Mouse (Mus musculus) midbrain, embryonic 14.5 days (tissue): ENCODE measurements around the gene Zbtb38. TPM values are rescaled to one million over a fixed set of nuclear protein-coding genes. Genes with fewer than 3 reads are reported as not detected.

Source experiments
- ATAC-seq: fragments of 200-750 bp; cut with Nextera tagmentation; 2 replicates; pipeline ENCODE4 v1.8.0; 2017; ENCODE audit warnings: moderate number of reproducible peaks, moderate library complexity; ENCODE audit not compliant: low FRiP score, low TSS enrichment
- DNase-seq: peaks from one replicate; pipeline ENCODE4 v3.0.0-alpha.2; 2015
- H3K27ac ChIP-seq: fragments of 300-500 bp; sonication (generic); replicated peaks from 2 replicates; pipeline ENCODE4 v1.5.1; 2014; ENCODE audit warnings: mild to moderate bottlenecking, low read depth, low read length, moderate library complexity
- H3K27me3 ChIP-seq: fragments of 300-500 bp; sonication (generic); 2 replicates; pipeline ENCODE4 v1.6.1; 2014; ENCODE audit warnings: low read length, control low read depth, mixed read lengths; ENCODE audit not compliant: control insufficient read depth, insufficient read depth
- H3K36me3 ChIP-seq: fragments of 300-500 bp; sonication (generic); 2 replicates; pipeline ENCODE4 v1.6.1; 2014; ENCODE audit warnings: low read length, control low read depth; ENCODE audit not compliant: control insufficient read depth, insufficient read depth
- H3K4me1 ChIP-seq: fragments of 300-500 bp; sonication (generic); 2 replicates; pipeline ENCODE4 v1.6.1; 2014; ENCODE audit warnings: mild to moderate bottlenecking, antibody characterized with exemption, low read length, control low read depth; ENCODE audit not compliant: control insufficient read depth, insufficient read depth
- H3K4me2 ChIP-seq: fragments of 300-500 bp; sonication (generic); 2 replicates; pipeline ENCODE4 v1.6.1; 2014; ENCODE audit warnings: mild to moderate bottlenecking, low read length, moderate library complexity
- H3K4me3 ChIP-seq: fragments of 300-500 bp; sonication (generic); replicated peaks from 2 replicates; pipeline ENCODE4 v1.5.1; 2014; ENCODE audit warnings: low read depth, low read length
- H3K9ac ChIP-seq: fragments of 300-500 bp; sonication (generic); replicated peaks from 2 replicates; pipeline ENCODE4 v1.6.1; 2014; ENCODE audit warnings: mild to moderate bottlenecking, low read length, moderate library complexity
- H3K9me3 ChIP-seq: fragments of 300-500 bp; sonication (generic); 2 replicates; pipeline ENCODE4 v1.6.1; 2016; ENCODE audit warnings: low read length, control low read depth, mixed read lengths; ENCODE audit not compliant: control insufficient read depth
- WGBS: fragments of 180-500 bp; shearing (Covaris S2); extraction: QIAGEN DNeasy Blood & Tissue Kit; methylation state at CpG from one replicate; pipeline ENCODE4 v1.1.7; 2014; 5-methylcytosine and 5-hydroxymethylcytosine counted together
- polyA plus RNA-seq: library from polyadenylated mRNA; unstranded; fragments of >200 nt; fragmentation: Nextera tagmentation; extraction: Ambion mirVana; gene quantifications from 2 replicates; pipeline ENCODE4 v1.2.1, GENCODE M21; 2014

The Zbtb38 gene
- polyA plus RNA-seq, 1 experiment from 2014 or later: 55.1 TPM

- Histone ChIP-seq H3K4me1 (no peaks in the 10 kb centered on the region), H3K9me3 (no peaks in the 10 kb centered on the region), H3K4me2 (no peak overlapping the region), H3K27ac (no peak overlapping the region), H3K27me3 (no peaks in the 10 kb centered on the region), H3K4me3 (no peak overlapping the region), H3K36me3 (no peaks in the 10 kb centered on the region), H3K9ac (no peak overlapping the region)
- DNase-seq (no peak), ATAC-seq (no peak)
- WGBS: 87% methylated on average over 8 of the region's 8 CpGs
Observed at GRCm38 (mm10) chr9:96675763-96676640, 76.6 kb downstream of the Zbtb38 start.

- H3K4me3 ChIP-seq: no peak overlapping the region
- WGBS: 37% methylated on average over 5 of the region's 5 CpGs
Observed at GRCm38 (mm10) chr9:96675071-96675762, 77.4 kb downstream of the Zbtb38 start.

GRCm38 (mm10) chr9:96674301-96674700 lies 78.3 kb downstream of the Zbtb38 start:
- H3K4me1 ChIP-seq: no peaks in the 10 kb centered on the region
- no peak overlapping the region for H3K27ac ChIP-seq
- H3K9ac ChIP-seq: no peak overlapping the region
- H3K36me3 ChIP-seq: no peaks in the 10 kb centered on the region
- 91% methylated on average over 8 of the region's 8 CpGs for WGBS
- no peak overlapping the region for H3K4me2 ChIP-seq
- ATAC-seq (no peak), DNase-seq (no peak)
- H3K4me3 ChIP-seq: no peak overlapping the region
- H3K9me3 ChIP-seq: no peaks in the 10 kb centered on the region
- no peaks in the 10 kb centered on the region for H3K27me3 ChIP-seq

More at GRCm38 (mm10) chr9:96675071-96675762, 77.4 kb downstream of the Zbtb38 start:
- ATAC-seq: peak; percentile 48; the same call in 1 of the 2 replicates
- no peak overlapping the region for H3K9ac ChIP-seq
- no peaks in the 10 kb centered on the region for H3K27me3 ChIP-seq
- no peaks in the 10 kb centered on the region for H3K4me1 ChIP-seq
- no peaks in the 10 kb centered on the region for H3K9me3 ChIP-seq
- no peak overlapping the region for H3K4me2 ChIP-seq
- H3K36me3 ChIP-seq: no peaks in the 10 kb centered on the region
- DNase-seq: peak; percentile 75
- H3K27ac ChIP-seq: no peak overlapping the region

GRCm38 (mm10) chr9:96672466-96672865 lies 80.2 kb downstream of the Zbtb38 start:
- Histone ChIP-seq H3K27ac (no peak overlapping the region), H3K4me1 (no peaks in the 10 kb centered on the region), H3K36me3 (no peaks in the 10 kb centered on the region), H3K27me3 (no peaks in the 10 kb centered on the region), H3K9ac (no peak overlapping the region), H3K9me3 (no peaks in the 10 kb centered on the region), H3K4me2 (no peak overlapping the region), H3K4me3 (no peak overlapping the region)
- no peak for DNase-seq
- 94% methylated on average over 2 of the region's 2 CpGs for WGBS
- no peak for ATAC-seq

GRCm38 (mm10) chr9:96671249-96671648 lies 81.4 kb downstream of the Zbtb38 start:
- H3K9ac ChIP-seq: no peak overlapping the region
- H3K9me3 ChIP-seq: no peaks in the 10 kb centered on the region
- DNase-seq: no peak
- no peak for ATAC-seq
- no peak overlapping the region for H3K4me2 ChIP-seq
- H3K27ac ChIP-seq: no peak overlapping the region
- no peaks in the 10 kb centered on the region for H3K4me1 ChIP-seq
- H3K27me3 ChIP-seq: no peaks in the 10 kb centered on the region
- no peak overlapping the region for H3K4me3 ChIP-seq
- WGBS: 94% methylated on average over 12 of the region's 12 CpGs
- no peaks in the 10 kb centered on the region for H3K36me3 ChIP-seq

- Histone ChIP-seq H3K27ac (peak overlapping the region; percentile 85), H3K9me3 (no peaks in the 10 kb centered on the region), H3K4me2 (peak overlapping the region; percentile 60), H3K27me3 (no peaks in the 10 kb centered on the region), H3K4me3 (peak overlapping the region; percentile 37), H3K9ac (peak overlapping the region; percentile 42; the same call in 1 of the 2 replicates), H3K36me3 (no peaks in the 10 kb centered on the region), H3K4me1 (no peaks in the 10 kb centered on the region)
- DNase-seq: peak; percentile 98
- WGBS: 2% methylated on average over 15 of the region's 15 CpGs
- peak; percentile 100 for ATAC-seq
Observed at GRCm38 (mm10) chr9:96669877-96670276, 82.8 kb downstream of the Zbtb38 start.

- H3K9me3 ChIP-seq: no peaks in the 10 kb centered on the region
- ATAC-seq (no peak), DNase-seq (peak; percentile 77)
- H3K4me3 ChIP-seq: no peak overlapping the region
- H3K9ac ChIP-seq: no peak overlapping the region
- no peak overlapping the region for H3K4me2 ChIP-seq
- no peak overlapping the region for H3K27ac ChIP-seq
- H3K4me1 ChIP-seq: no peaks in the 10 kb centered on the region
- WGBS: 59% methylated on average over 5 of the region's 5 CpGs
- H3K36me3 ChIP-seq: no peaks in the 10 kb centered on the region
- H3K27me3 ChIP-seq: no peaks in the 10 kb centered on the region
Observed at GRCm38 (mm10) chr9:96668628-96669027, 84.0 kb downstream of the Zbtb38 start.

GRCm38 (mm10) chr9:96660510-96661244 lies 92.0 kb downstream of the Zbtb38 start:
- H3K4me3 ChIP-seq: no peak overlapping the region
- ATAC-seq (no peak), DNase-seq (peak; percentile 37)
- 67% methylated on average over 10 of the region's 10 CpGs for WGBS
- H3K27me3 ChIP-seq: no peaks in the 10 kb centered on the region
- no peaks in the 10 kb centered on the region for H3K4me1 ChIP-seq
- H3K9ac ChIP-seq: no peak overlapping the region
- no peak overlapping the region for H3K4me2 ChIP-seq
- H3K9me3 ChIP-seq: no peaks in the 10 kb centered on the region
- no peak overlapping the region for H3K27ac ChIP-seq
- H3K36me3 ChIP-seq: no peaks in the 10 kb centered on the region
